Mouse (Mus musculus): ENCODE data around the gene Tcte1. TPM values are rescaled to one million over a fixed set of nuclear protein-coding genes. Genes with fewer than 3 reads are reported as not detected.

Gene Tcte1
- polyA plus RNA-seq, 1 experiment from 2014 or later: 6.2 TPM

- Histone ChIP-seq H3K27me3 (no peaks in the 10 kb centered on the region), H3K27ac (replicated peaks) (no peak overlapping the region), H3K36me3 (peaks cover 20% of the 10 kb centered on the region; the same call in 1 of the 2 replicates), H3K4me3 (replicated peaks) (no peak overlapping the region), H3K4me2 (replicated peaks) (no peak overlapping the region), H3K9me3 (replicated peaks) (no peaks in the 10 kb centered on the region), H3K9ac (no peak overlapping the region), H3K4me1 (no peaks in the 10 kb centered on the region)
- WGBS: 60% methylated on average over 15 of the region's 15 CpGs
- ATAC-seq (ENCODE audit: insufficient number of reproducible peaks, low FRiP score, low TSS enrichment, low read depth): no peak
Measured at GRCm38 (mm10) chr17:45515204-45515726, 8.0 kb upstream of the Tcte1 start.

DNA sequence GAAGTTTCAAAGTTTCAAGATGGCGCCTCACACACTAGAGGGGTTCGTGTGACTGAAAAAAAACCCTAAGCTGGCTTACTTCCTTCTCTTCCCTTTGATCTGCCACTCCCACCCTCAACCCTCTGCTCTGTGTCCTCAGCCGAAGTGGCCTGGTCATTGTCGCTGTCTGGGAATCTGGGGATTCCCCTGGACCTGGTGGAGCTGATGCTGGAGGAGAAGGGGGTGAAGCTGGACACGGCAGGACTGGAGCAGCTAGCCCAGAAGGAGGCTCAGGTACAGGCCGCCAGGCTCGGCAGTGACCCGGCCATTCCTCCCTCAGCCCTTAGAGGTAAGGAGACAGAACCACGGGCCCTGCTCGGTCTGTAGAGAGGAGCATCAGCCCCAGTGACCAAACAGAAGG, 7.4 kb upstream of the Tcte1 start:
- no peak for ATAC-seq (ENCODE audit: insufficient number of reproducible peaks, low FRiP score, low TSS enrichment, low read depth)
- WGBS: 86% methylated on average over 10 of the region's 10 CpGs
- H3K27me3 ChIP-seq: no peaks in the 10 kb centered on the region

DNA sequence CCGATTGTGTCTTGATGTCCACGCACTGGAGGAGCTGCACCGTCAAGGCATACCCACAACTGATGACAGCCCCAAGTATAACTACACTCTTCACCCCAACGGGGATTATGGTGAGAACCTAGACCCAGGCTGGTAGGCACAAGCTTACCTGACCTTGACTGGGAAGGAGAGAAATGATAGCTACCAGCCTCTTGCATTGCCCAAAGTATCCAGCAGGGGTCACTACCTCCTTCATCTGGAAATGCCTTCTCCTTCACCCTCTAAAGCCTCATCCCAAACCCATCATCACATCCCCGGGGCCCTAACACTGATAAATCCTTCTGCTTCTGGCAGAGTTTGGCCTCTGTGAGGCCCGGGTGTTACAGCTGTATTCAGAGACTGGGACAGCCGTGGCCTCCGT, 6.7 kb upstream of the Tcte1 start:
- no peak overlapping the region for H3K4me3 ChIP-seq (replicated peaks)
- H3K4me1 ChIP-seq: no peaks in the 10 kb centered on the region
- 51% methylated on average over 8 of the region's 8 CpGs for WGBS
- no peak for ATAC-seq (ENCODE audit: insufficient number of reproducible peaks, low FRiP score, low TSS enrichment, low read depth)
- no peaks in the 10 kb centered on the region for H3K27me3 ChIP-seq
- no peak overlapping the region for H3K9ac ChIP-seq
- peaks cover 11% of the 10 kb centered on the region; the same call in 1 of the 2 replicates for H3K36me3 ChIP-seq
- no peak overlapping the region for H3K27ac ChIP-seq (replicated peaks)
- no peak overlapping the region for H3K4me2 ChIP-seq (replicated peaks)
- no peaks in the 10 kb centered on the region for H3K9me3 ChIP-seq (replicated peaks)

More for the DNA sequence above, 7.4 kb upstream of the Tcte1 start:
- H3K4me2 ChIP-seq (replicated peaks): no peak overlapping the region
- H3K36me3 ChIP-seq: peaks cover 14% of the 10 kb centered on the region; the same call in 1 of the 2 replicates
- H3K9me3 ChIP-seq (replicated peaks): no peaks in the 10 kb centered on the region
- H3K27ac ChIP-seq (replicated peaks): no peak overlapping the region
- H3K4me1 ChIP-seq: no peaks in the 10 kb centered on the region
- H3K4me3 ChIP-seq (replicated peaks): no peak overlapping the region
- H3K9ac ChIP-seq: no peak overlapping the region

- Histone ChIP-seq H3K27me3 (no peaks in the 10 kb centered on the region), H3K4me2 (replicated peaks) (no peak overlapping the region), H3K4me3 (replicated peaks) (no peak overlapping the region), H3K36me3 (peaks cover 11% of the 10 kb centered on the region; the same call in 1 of the 2 replicates), H3K27ac (replicated peaks) (no peak overlapping the region), H3K9ac (no peak overlapping the region), H3K4me1 (0 out of 2 replicates have a peak, but pooled peaks cover under 1% of the 10 kb centered on the region), H3K9me3 (replicated peaks) (no peaks in the 10 kb centered on the region)
- 91% methylated on average over 21 of the region's 21 CpGs for WGBS
- ATAC-seq (ENCODE audit: insufficient number of reproducible peaks, low FRiP score, low TSS enrichment, low read depth): no peak
Measured at GRCm38 (mm10) chr17:45517135-45517534, 6.1 kb upstream of the Tcte1 start.

GRCm38 (mm10) chr17:45517549-45518215, 5.6 kb upstream of the Tcte1 start:
- Histone ChIP-seq H3K9ac (no peak overlapping the region), H3K27me3 (no peaks in the 10 kb centered on the region), H3K27ac (replicated peaks) (no peak overlapping the region), H3K4me3 (replicated peaks) (no peak overlapping the region), H3K4me1 (peaks cover 6% of the 10 kb centered on the region; the same call in 1 of the 2 replicates), H3K4me2 (replicated peaks) (no peak overlapping the region), H3K9me3 (replicated peaks) (no peaks in the 10 kb centered on the region), H3K36me3 (peaks cover 11% of the 10 kb centered on the region; the same call in 1 of the 2 replicates)
- ATAC-seq (ENCODE audit: insufficient number of reproducible peaks, low FRiP score, low TSS enrichment, low read depth): no peak
- 91% methylated on average over 28 of the region's 28 CpGs for WGBS

GRCm38 (mm10) chr17:45518766-45519475, 4.3 kb upstream of the Tcte1 start:
- H3K9ac ChIP-seq: no peak overlapping the region
- 0 out of 2 replicates have a peak, but pooled peaks cover 11% of the 10 kb centered on the region for H3K36me3 ChIP-seq
- H3K27ac ChIP-seq (replicated peaks): no peak overlapping the region
- peaks cover 15% of the 10 kb centered on the region; the same call in 1 of the 2 replicates for H3K4me1 ChIP-seq
- no peaks in the 10 kb centered on the region for H3K9me3 ChIP-seq (replicated peaks)
- ATAC-seq (ENCODE audit: insufficient number of reproducible peaks, low FRiP score, low TSS enrichment, low read depth): no peak
- no peak overlapping the region for H3K4me3 ChIP-seq (replicated peaks)
- H3K4me2 ChIP-seq (replicated peaks): no peak overlapping the region
- 88% methylated on average over 12 of the region's 12 CpGs for WGBS
- H3K27me3 ChIP-seq: 0 out of 2 replicates have a peak, but pooled peaks cover 5% of the 10 kb centered on the region

- Histone ChIP-seq H3K36me3 (0 out of 2 replicates have a peak, but pooled peaks cover 11% of the 10 kb centered on the region), H3K9ac (no peak overlapping the region), H3K4me3 (replicated peaks) (no peak overlapping the region), H3K4me2 (replicated peaks) (no peak overlapping the region), H3K9me3 (replicated peaks) (no peaks in the 10 kb centered on the region), H3K27ac (replicated peaks) (no peak overlapping the region), H3K4me1 (peaks cover 15% of the 10 kb centered on the region; the same call in 1 of the 2 replicates), H3K27me3 (peaks cover 16% of the 10 kb centered on the region)
- 81% methylated on average over 11 of the region's 11 CpGs for WGBS
- no peak for ATAC-seq (ENCODE audit: insufficient number of reproducible peaks, low FRiP score, low TSS enrichment, low read depth)
Measured at GRCm38 (mm10) chr17:45520136-45520535, 3.1 kb upstream of the Tcte1 start.

DNA sequence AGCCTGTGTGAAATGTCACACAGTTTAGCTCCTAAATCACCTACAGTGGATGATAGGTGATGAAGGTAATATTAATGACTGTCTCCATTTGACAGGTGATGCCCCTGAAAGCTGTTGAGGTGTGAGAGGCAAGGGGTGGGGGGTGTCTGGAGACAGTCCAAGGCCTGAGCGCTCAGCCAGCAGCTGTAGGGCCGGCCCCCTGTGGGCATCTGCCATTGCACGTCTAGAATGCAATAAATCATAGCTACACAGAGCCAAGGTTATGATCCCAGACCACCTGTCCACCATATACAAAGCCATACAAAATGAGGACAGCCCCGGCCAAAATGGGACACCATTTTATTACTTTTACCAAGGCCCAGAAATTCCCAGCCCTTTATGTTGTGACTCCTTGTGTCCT, 1.7 kb downstream of the Tcte1 start:
- ATAC-seq (ENCODE audit: insufficient number of reproducible peaks, low FRiP score, low TSS enrichment, low read depth): no peak
- no peak overlapping the region for H3K4me3 ChIP-seq (replicated peaks)
- no peak overlapping the region for H3K9ac ChIP-seq
- H3K27me3 ChIP-seq: peaks cover 26% of the 10 kb centered on the region
- no peaks in the 10 kb centered on the region for H3K9me3 ChIP-seq (replicated peaks)
- H3K4me2 ChIP-seq (replicated peaks): no peak overlapping the region
- H3K27ac ChIP-seq (replicated peaks): no peak overlapping the region
- no peaks in the 10 kb centered on the region for H3K36me3 ChIP-seq
- peaks cover 15% of the 10 kb centered on the region; the same call in 1 of the 2 replicates for H3K4me1 ChIP-seq
- 79% methylated on average over 4 of the region's 4 CpGs for whole genome bisulfite sequencing

GRCm38 (mm10) chr17:45526571-45526970, 3.3 kb downstream of the Tcte1 start:
- H3K27ac ChIP-seq (replicated peaks): no peak overlapping the region
- no peak overlapping the region for H3K4me3 ChIP-seq (replicated peaks)
- peaks cover 34% of the 10 kb centered on the region for H3K27me3 ChIP-seq
- no peaks in the 10 kb centered on the region for H3K9me3 ChIP-seq (replicated peaks)
- no peaks in the 10 kb centered on the region for H3K36me3 ChIP-seq
- no peak overlapping the region for H3K4me2 ChIP-seq (replicated peaks)
- peaks cover 15% of the 10 kb centered on the region; the same call in 1 of the 2 replicates for H3K4me1 ChIP-seq
- H3K9ac ChIP-seq: no peak overlapping the region
- WGBS: 26% methylated on average over 5 of the region's 5 CpGs
- no peak for ATAC-seq (ENCODE audit: insufficient number of reproducible peaks, low FRiP score, low TSS enrichment, low read depth)

GRCm38 (mm10) chr17:45530346-45530782, 7.1 kb downstream of the Tcte1 start:
- H3K9ac ChIP-seq: no peak overlapping the region
- H3K27me3 ChIP-seq: peaks cover 47% of the 10 kb centered on the region
- ATAC-seq (ENCODE audit: insufficient number of reproducible peaks, low FRiP score, low TSS enrichment, low read depth): no peak
- 45% methylated on average over 13 of the region's 13 CpGs for WGBS
- no peaks in the 10 kb centered on the region for H3K9me3 ChIP-seq (replicated peaks)
- no peak overlapping the region for H3K4me3 ChIP-seq (replicated peaks)
- H3K4me2 ChIP-seq (replicated peaks): no peak overlapping the region
- no peak overlapping the region for H3K27ac ChIP-seq (replicated peaks)
- H3K36me3 ChIP-seq: no peaks in the 10 kb centered on the region
- H3K4me1 ChIP-seq: no peaks in the 10 kb centered on the region

- Histone ChIP-seq H3K4me3 (replicated peaks) (no peak overlapping the region), H3K36me3 (no peaks in the 10 kb centered on the region), H3K27me3 (peaks cover 63% of the 10 kb centered on the region), H3K9me3 (replicated peaks) (no peaks in the 10 kb centered on the region), H3K4me1 (no peaks in the 10 kb centered on the region), H3K27ac (replicated peaks) (no peak overlapping the region), H3K9ac (no peak overlapping the region), H3K4me2 (replicated peaks) (no peak overlapping the region)
- 49% methylated on average over 15 of the region's 15 CpGs for WGBS
- ATAC-seq (ENCODE audit: insufficient number of reproducible peaks, low FRiP score, low TSS enrichment, low read depth): no peak
Measured at GRCm38 (mm10) chr17:45532896-45533295, 9.7 kb downstream of the Tcte1 start.
